Mouse (Mus musculus): ENCODE results near the gene Tmem176a.

GRCm38 (mm10) chr6:48895941-48896340 is 55.2 kb downstream of the Tmem176a start:
- TF ChIP-seq E2F4 (IDR thresholded peaks at IDR 0.05; ENCODE audit: borderline replicate concordance, low read depth, low read length) = no peak
- no peak for TF ChIP-seq POLR2A (IDR thresholded peaks at IDR 0.05; ENCODE audit: control insufficient read depth in 1 of 2, insufficient read depth in 1 of 2, low read depth in 1 of 2, low read length in 2 of 2, poor library complexity in 1 of 2)
- TF ChIP-seq NRF1 (IDR thresholded peaks at IDR 0.05; ENCODE audit: insufficient read depth, low read depth, low read length, poor library complexity, severe bottlenecking) = no peak
- no peak for TF ChIP-seq ETS1 (IDR thresholded peaks at IDR 0.05; ENCODE audit: low read depth, low read length)
- no peak for TF ChIP-seq MAFK (IDR thresholded peaks at IDR 0.05; ENCODE audit: borderline replicate concordance, low read depth, low read length)
- no peak for TF ChIP-seq ZNF384 (IDR thresholded peaks at IDR 0.05; ENCODE audit: low read depth, low read length)
- no peak for TF ChIP-seq EP300 (IDR thresholded peaks at IDR 0.05; ENCODE audit: low read depth in 1 of 2, low read length in 2 of 2)
- no peak for TF ChIP-seq USF2 (IDR thresholded peaks at IDR 0.05; ENCODE audit: borderline replicate concordance in 1 of 2, insufficient read depth in 1 of 2, low read depth in 1 of 2, low read length in 2 of 2)
- no peak for TF ChIP-seq TAL1 (IDR thresholded peaks at IDR 0.05; ENCODE audit: low read length)
- no peak for TF ChIP-seq ZKSCAN1 (IDR thresholded peaks at IDR 0.05; ENCODE audit: low read depth, low read length)
- no peak for TF ChIP-seq CTCF (IDR thresholded peaks at IDR 0.05 in 2 of 3, conservative IDR thresholded peaks at IDR 0.05 in 1 of 3; ENCODE audit: control insufficient read depth in 1 of 3, insufficient read depth in 1 of 3, low read depth in 2 of 3, low read length in 3 of 3, poor library complexity in 1 of 3, severe bottlenecking in 1 of 3)

Data from MEL (cell line).